Mouse (Mus musculus) liver, embryonic 12.5 days (tissue): ENCODE data around the gene Carns1. TPM values are rescaled to one million over a fixed set of nuclear protein-coding genes. Genes with fewer than 3 reads are reported as not detected.
"Not testable (repeated sequence)": the region's sequence is repeated elsewhere in the genome, so short reads cannot be mapped to it uniquely, and the experiment has no call there.

Experiments used
- ATAC-seq: fragments of 200-750 bp; cut with Nextera tagmentation; 2 replicates; pipeline ENCODE4 v1.8.0; 2017; ENCODE audit warnings: moderate number of reproducible peaks, mild to moderate bottlenecking, moderate library complexity
- H3K27ac ChIP-seq: fragments of 300-500 bp; sonication (generic); 2 replicates; pipeline ENCODE4 v1.5.1; 2016; ENCODE audit warnings: mild to moderate bottlenecking
- H3K27me3 ChIP-seq: fragments of 300-500 bp; sonication (generic); replicated peaks from 2 replicates; pipeline ENCODE4 v1.6.1; 2016; ENCODE audit warnings: mild to moderate bottlenecking, moderate library complexity
- H3K36me3 ChIP-seq: fragments of 300-500 bp; sonication (generic); 2 replicates; pipeline ENCODE4 v1.6.1; 2016; ENCODE audit warnings: mild to moderate bottlenecking, moderate library complexity
- H3K4me1 ChIP-seq: fragments of 300-500 bp; sonication (generic); 2 replicates; pipeline ENCODE4 v1.6.1; 2016
- H3K4me2 ChIP-seq: fragments of 300-500 bp; sonication (generic); 2 replicates; pipeline ENCODE4 v1.6.1; 2016; ENCODE audit warnings: mild to moderate bottlenecking, moderate library complexity
- H3K4me3 ChIP-seq: fragments of 300-500 bp; sonication (generic); 2 replicates; pipeline ENCODE4 v1.5.1; 2016; ENCODE audit warnings: mild to moderate bottlenecking, moderate library complexity
- H3K9ac ChIP-seq: fragments of 300-500 bp; sonication (generic); 2 replicates; pipeline ENCODE4 v1.6.1; 2016; ENCODE audit warnings: mild to moderate bottlenecking, moderate library complexity
- H3K9me3 ChIP-seq: fragments of 300-500 bp; sonication (generic); replicated peaks from 2 replicates; pipeline ENCODE4 v1.6.1; 2016; ENCODE audit warnings: mild to moderate bottlenecking, moderate library complexity
- WGBS: fragments of 180-500 bp; shearing (Covaris S2); methylation state at CpG from one replicate; pipeline ENCODE4 v1.1.7; 2016; ENCODE audit not compliant: insufficient replicate concordance; 5-methylcytosine and 5-hydroxymethylcytosine counted together
- polyA plus RNA-seq: library from polyadenylated mRNA; unstranded; fragments of >200 nt; fragmentation: Nextera tagmentation; extraction: Ambion mirVana; gene quantifications from 2 replicates; pipeline ENCODE4 v1.2.1, GENCODE M21; 2016

Gene Carns1
- polyA plus RNA-seq, 1 experiment from 2014 or later: 1.3 TPM

- Histone ChIP-seq H3K27ac (no peak overlapping the region), H3K9ac (no peak overlapping the region), H3K9me3 (no peaks in the 10 kb centered on the region), H3K4me1 (peaks cover 28% of the 10 kb centered on the region), H3K4me3 (no peak overlapping the region), H3K4me2 (no peak overlapping the region), H3K27me3 (peaks cover 14% of the 10 kb centered on the region; the same call in 1 of the 2 replicates), H3K36me3 (peaks cover 18% of the 10 kb centered on the region)
- WGBS: 61% methylated on average over 12 of the region's 12 CpGs
- ATAC-seq: no peak
These were observed 28.8 kb downstream of the Carns1 start for GRCm38 (mm10) chr19:4146366-4147021.

- H3K9ac ChIP-seq: no peak overlapping the region
- H3K9me3 ChIP-seq: no peaks in the 10 kb centered on the region
- H3K36me3 ChIP-seq: peaks cover 12% of the 10 kb centered on the region
- no peak overlapping the region for H3K4me2 ChIP-seq
- H3K27me3 ChIP-seq: peaks cover 17% of the 10 kb centered on the region; the same call in 1 of the 2 replicates
- no peak overlapping the region for H3K27ac ChIP-seq
- H3K4me1 ChIP-seq: peaks cover 25% of the 10 kb centered on the region
- ATAC-seq: no peak
- WGBS: 75% methylated on average over 5 of the region's 5 CpGs
- H3K4me3 ChIP-seq: no peak overlapping the region
These were observed 29.3 kb downstream of the Carns1 start for GRCm38 (mm10) chr19:4145936-4146335.

GRCm38 (mm10) chr19:4144550-4145498 lies 30.5 kb downstream of the Carns1 start:
- Histone ChIP-seq H3K27me3 (peaks cover 28% of the 10 kb centered on the region), H3K36me3 (peaks cover 1% of the 10 kb centered on the region; the same call in 1 of the 2 replicates), H3K9me3 (no peaks in the 10 kb centered on the region), H3K4me1 (peaks cover 21% of the 10 kb centered on the region), H3K4me3 (no peak overlapping the region), H3K4me2 (no peak overlapping the region), H3K27ac (no peak overlapping the region), H3K9ac (no peak overlapping the region)
- ATAC-seq: no peak
- 66% methylated on average over 16 of the region's 16 CpGs for WGBS

GRCm38 (mm10) chr19:4143759-4144268 lies 31.5 kb downstream of the Carns1 start, which contains the start of gene Cabp4:
Gene Cabp4, minus strand, starts transcription at chr19:4144033.
- Histone ChIP-seq H3K27me3 (peaks cover 34% of the 10 kb centered on the region), H3K9ac (no peak within 1 kb of the TSS), H3K4me3 (no peak within 1 kb of the TSS), H3K27ac (no peak within 1 kb of the TSS), H3K4me1 (peaks cover 11% of the 10 kb centered on the region), H3K9me3 (no peaks in the 10 kb centered on the region), H3K4me2 (no peak within 1 kb of the TSS), H3K36me3 (no peaks in the 10 kb centered on the region)
- no peak for ATAC-seq
- 64% methylated on average over 7 of the region's 7 CpGs for WGBS

GRCm38 (mm10) chr19:4142416-4143173 lies 32.7 kb downstream of the Carns1 start:
- Histone ChIP-seq H3K9me3 (no peaks in the 10 kb centered on the region), H3K4me2 (no peak overlapping the region), H3K27ac (no peak overlapping the region), H3K9ac (no peak overlapping the region), H3K36me3 (no peaks in the 10 kb centered on the region), H3K4me1 (peaks cover 1% of the 10 kb centered on the region), H3K27me3 (peaks cover 37% of the 10 kb centered on the region), H3K4me3 (no peak overlapping the region)
- no peak for ATAC-seq
- 79% methylated on average over 18 of the region's 18 CpGs for WGBS

GRCm38 (mm10) chr19:4140147-4140546 lies 35.1 kb downstream of the Carns1 start:
- peaks cover 45% of the 10 kb centered on the region for H3K27me3 ChIP-seq
- no peaks in the 10 kb centered on the region for H3K9me3 ChIP-seq
- H3K27ac ChIP-seq: no peak overlapping the region
- H3K4me1 ChIP-seq: peaks cover 13% of the 10 kb centered on the region
- no peak overlapping the region for H3K4me2 ChIP-seq
- WGBS: 55% methylated on average over 6 of the region's 6 CpGs
- no peaks in the 10 kb centered on the region for H3K36me3 ChIP-seq
- ATAC-seq: no peak
- H3K4me3 ChIP-seq: no peak overlapping the region
- no peak overlapping the region for H3K9ac ChIP-seq

GRCm38 (mm10) chr19:4139446-4139845 lies 35.8 kb downstream of the Carns1 start, which contains the start of gene Gpr152:
Gene Gpr152, plus strand, starts transcription at chr19:4139787.
- 68% methylated on average over 2 of the region's 2 CpGs for WGBS
- Histone ChIP-seq H3K27ac (no peak within 1 kb of the TSS), H3K4me3 (no peak within 1 kb of the TSS), H3K36me3 (no peaks in the 10 kb centered on the region), H3K4me2 (no peak within 1 kb of the TSS), H3K27me3 (peaks cover 45% of the 10 kb centered on the region), H3K4me1 (peaks cover 15% of the 10 kb centered on the region), H3K9me3 (no peaks in the 10 kb centered on the region), H3K9ac (no peak within 1 kb of the TSS)
- ATAC-seq: no peak

- peaks cover 35% of the 10 kb centered on the region for H3K27me3 ChIP-seq
- no peaks in the 10 kb centered on the region for H3K9me3 ChIP-seq
- H3K4me3 ChIP-seq: no peak overlapping the region
- 82% methylated on average over 5 of the region's 5 CpGs for WGBS
- no peak overlapping the region for H3K9ac ChIP-seq
- ATAC-seq: no peak
- peaks cover 7% of the 10 kb centered on the region for H3K36me3 ChIP-seq
- H3K4me1 ChIP-seq: peaks cover 15% of the 10 kb centered on the region
- H3K27ac ChIP-seq: no peak overlapping the region
- no peak overlapping the region for H3K4me2 ChIP-seq
These were observed 37.4 kb downstream of the Carns1 start for GRCm38 (mm10) chr19:4137913-4138312.

- H3K27me3 ChIP-seq: peaks cover 31% of the 10 kb centered on the region
- no peak overlapping the region for H3K27ac ChIP-seq
- peaks cover 21% of the 10 kb centered on the region for H3K36me3 ChIP-seq
- H3K4me1 ChIP-seq: peaks cover 24% of the 10 kb centered on the region
- H3K4me2 ChIP-seq: peak overlapping the region; percentile 47
- ATAC-seq: peak; percentile 48; the same call in 1 of the 2 replicates
- no peaks in the 10 kb centered on the region for H3K9me3 ChIP-seq
- H3K4me3 ChIP-seq: no peak overlapping the region
- H3K9ac ChIP-seq: no peak overlapping the region
- WGBS: 59% methylated on average over 5 of the region's 5 CpGs
These were observed 38.8 kb downstream of the Carns1 start for GRCm38 (mm10) chr19:4136463-4136862.

GRCm38 (mm10) chr19:4135963-4136345 lies 39.3 kb downstream of the Carns1 start:
- H3K4me1 ChIP-seq: peaks cover 29% of the 10 kb centered on the region
- H3K9ac ChIP-seq, H3K27ac ChIP-seq, H3K9me3 ChIP-seq: not testable (repeated sequence)
- H3K4me2 ChIP-seq: peak overlapping the region; percentile 47
- peaks cover 28% of the 10 kb centered on the region for H3K27me3 ChIP-seq
- peaks cover 26% of the 10 kb centered on the region for H3K36me3 ChIP-seq
- 18% methylated on average over 8 of the region's 8 CpGs for WGBS
- peak; percentile 50 for ATAC-seq
- peak overlapping the region; percentile 26; the same call in 1 of the 2 replicates for H3K4me3 ChIP-seq

GRCm38 (mm10) chr19:4135229-4135962 lies 39.9 kb downstream of the Carns1 start:
- peak overlapping the region; percentile 47 for H3K4me2 ChIP-seq
- not testable (repeated sequence) for H3K9ac ChIP-seq, ATAC-seq, H3K4me3 ChIP-seq, H3K27ac ChIP-seq, H3K9me3 ChIP-seq
- 72% methylated on average over 6 of the region's 6 CpGs for WGBS
- peaks cover 35% of the 10 kb centered on the region for H3K4me1 ChIP-seq
- H3K27me3 ChIP-seq: peaks cover 23% of the 10 kb centered on the region
- peaks cover 29% of the 10 kb centered on the region for H3K36me3 ChIP-seq
